Mouse (Mus musculus) heart, adult 2 months (tissue): ENCODE data around the gene Ccdc8.

Experiments
- CTCF ChIP-seq: fragments of 200-600 bp; IDR thresholded peaks from 2 replicates; pipeline ENCODE4 v1.8.1; 2022; ENCODE audit warnings: antibody characterized with exemption, mild to moderate bottlenecking, moderate library complexity
- POLR2A ChIP-seq: fragments of 200-500 bp; IDR thresholded peaks from 2 replicates; pipeline ENCODE4 v1.6.1; 2011; ENCODE audit warnings: mild to moderate bottlenecking, low read depth, low read length, control low read depth; ENCODE audit not compliant: insufficient read depth

GRCm38 (mm10) chr7:16942861-16943260, 49.6 kb upstream of the Ccdc8 start:
- TF ChIP-seq POLR2A, result no peak
- no peak for TF ChIP-seq CTCF
